Mouse (Mus musculus): ENCODE measurements around the gene Tfr2. TPM values are rescaled to one million over a fixed set of nuclear protein-coding genes. Genes with fewer than 3 reads are reported as not detected.

Gene Tfr2
- 2.2 and 4.7 TPM in 2 replicates for polyA plus RNA-seq (2015; fragmentation: Nextera tagmentation; extraction: Ambion mirVana)

GRCm38 (mm10) chr5:137569665-137570064, at the start of gene Tfr2:
Tfr2 (plus strand) TSS chr5:137569840.
- no peak within 1 kb of the TSS for H3K9ac ChIP-seq
- peak within 1 kb of the TSS; percentile 16; the same call in 1 of the 2 replicates for H3K4me2 ChIP-seq
- ATAC-seq (ENCODE audit: insufficient read depth, low FRiP score, low read depth): peak; percentile 77; the same call in 1 of the 2 replicates
- H3K36me3 ChIP-seq: no peaks in the 10 kb centered on the region
- no peak within 1 kb of the TSS for H3K4me3 ChIP-seq (replicated peaks)
- H3K27ac ChIP-seq: no peak within 1 kb of the TSS
- H3K4me1 ChIP-seq: peaks cover 6% of the 10 kb centered on the region; the same call in 1 of the 2 replicates
- H3K27me3 ChIP-seq (replicated peaks): peaks cover 7% of the 10 kb centered on the region; the same call in 1 of the 2 replicates
- H3K9me3 ChIP-seq: no peaks in the 10 kb centered on the region
- 29% methylated on average over 9 of the region's 9 CpGs for WGBS

DNA sequence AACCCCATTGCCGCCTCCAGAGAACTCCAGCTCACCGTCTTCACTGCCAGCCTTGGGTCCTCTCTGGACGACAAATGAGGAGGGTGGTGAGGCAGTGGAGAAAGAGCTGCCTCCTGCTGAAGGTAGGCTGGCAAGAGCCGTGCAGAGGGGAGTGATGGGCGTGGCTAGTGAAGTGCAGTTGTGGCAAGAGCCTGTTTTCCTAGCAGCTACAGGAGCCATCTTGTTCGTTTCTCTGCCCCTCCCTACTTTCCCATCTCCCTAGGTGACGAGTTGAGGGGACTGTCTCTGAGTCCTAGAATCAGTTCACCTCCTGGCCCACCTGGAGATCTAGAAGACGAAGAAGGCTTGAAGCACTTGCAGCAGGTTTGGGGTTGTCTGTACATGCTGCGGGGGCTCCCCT, 47.8 kb upstream of the Tfr2 start:
- Histone ChIP-seq H3K9ac (no peak overlapping the region), H3K27me3 (replicated peaks) (no peaks in the 10 kb centered on the region), H3K36me3 (peaks cover 72% of the 10 kb centered on the region), H3K4me3 (replicated peaks) (no peak overlapping the region), H3K27ac (no peak overlapping the region), H3K9me3 (no peaks in the 10 kb centered on the region), H3K4me1 (peaks cover 8% of the 10 kb centered on the region), H3K4me2 (no peak overlapping the region)
- 76% methylated on average over 9 of the region's 9 CpGs for WGBS
- ATAC-seq (ENCODE audit: insufficient read depth, low FRiP score, low read depth): no peak

GRCm38 (mm10) chr5:137522711-137523110, 46.9 kb upstream of the Tfr2 start:
- Histone ChIP-seq H3K27me3 (replicated peaks) (no peaks in the 10 kb centered on the region), H3K4me3 (replicated peaks) (no peak overlapping the region), H3K9me3 (no peaks in the 10 kb centered on the region), H3K27ac (no peak overlapping the region), H3K9ac (no peak overlapping the region), H3K36me3 (peaks cover 77% of the 10 kb centered on the region), H3K4me2 (no peak overlapping the region), H3K4me1 (peaks cover 8% of the 10 kb centered on the region)
- WGBS: 74% methylated on average over 11 of the region's 11 CpGs
- no peak for ATAC-seq (ENCODE audit: insufficient read depth, low FRiP score, low read depth)

DNA sequence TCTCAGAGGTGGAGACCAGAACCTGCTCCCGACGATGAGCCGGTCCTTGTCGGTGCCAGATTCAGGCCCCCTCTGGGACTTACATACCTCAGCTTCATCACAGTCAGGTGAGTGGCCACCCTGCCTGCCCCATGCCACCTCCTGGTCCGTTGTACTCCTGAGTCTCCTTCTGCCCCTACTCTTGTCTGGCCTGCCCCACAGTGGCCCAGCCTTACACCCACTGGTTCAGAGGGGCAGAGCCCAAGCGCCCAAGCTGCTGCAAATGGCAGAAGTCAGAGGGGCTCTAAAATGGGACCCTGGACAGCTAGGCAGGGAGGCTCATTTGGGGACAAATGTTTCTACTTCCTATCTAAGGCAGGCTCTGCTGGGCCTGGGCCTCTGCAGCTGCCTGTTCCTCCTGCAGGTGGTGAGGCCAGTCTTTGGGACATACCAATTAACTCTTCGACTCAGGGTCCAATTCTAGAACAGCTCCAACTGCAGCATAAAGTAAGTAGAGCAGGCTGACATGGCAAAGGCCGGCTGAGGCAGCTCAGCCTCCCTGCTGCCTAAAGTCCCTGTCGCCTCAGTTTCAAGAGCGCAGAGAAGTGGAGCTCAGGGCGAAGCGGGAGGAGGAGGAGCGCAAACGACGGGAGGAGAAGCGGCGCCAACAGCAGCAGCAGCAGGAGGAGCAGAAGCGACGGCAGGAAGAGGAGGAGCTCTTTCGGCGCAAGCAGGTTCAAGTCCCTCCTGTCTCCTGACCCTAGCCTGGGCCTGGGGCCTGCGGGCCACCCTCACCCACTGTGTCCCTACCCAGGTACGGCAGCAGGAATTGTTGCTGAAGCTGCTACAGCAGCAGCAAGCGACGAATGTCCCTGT, 46.0 kb upstream of the Tfr2 start:
- Histone ChIP-seq H3K4me1 (peaks cover 8% of the 10 kb centered on the region), H3K27me3 (replicated peaks) (no peaks in the 10 kb centered on the region), H3K9me3 (no peaks in the 10 kb centered on the region), H3K4me3 (replicated peaks) (no peak overlapping the region), H3K9ac (no peak overlapping the region), H3K27ac (no peak overlapping the region), H3K36me3 (peaks cover 84% of the 10 kb centered on the region), H3K4me2 (no peak overlapping the region)
- 78% methylated on average over 25 of the region's 25 CpGs for WGBS
- no peak for ATAC-seq (ENCODE audit: insufficient read depth, low FRiP score, low read depth)

GRCm38 (mm10) chr5:137524251-137524515, 45.5 kb upstream of the Tfr2 start:
- H3K27ac ChIP-seq: no peak overlapping the region
- H3K4me3 ChIP-seq (replicated peaks): no peak overlapping the region
- peaks cover 84% of the 10 kb centered on the region for H3K36me3 ChIP-seq
- H3K27me3 ChIP-seq (replicated peaks): no peaks in the 10 kb centered on the region
- H3K9me3 ChIP-seq: no peaks in the 10 kb centered on the region
- H3K4me1 ChIP-seq: peaks cover 8% of the 10 kb centered on the region
- H3K9ac ChIP-seq: no peak overlapping the region
- no peak for ATAC-seq (ENCODE audit: insufficient read depth, low FRiP score, low read depth)
- 86% methylated on average over 8 of the region's 8 CpGs for WGBS
- H3K4me2 ChIP-seq: no peak overlapping the region

- H3K4me3 ChIP-seq (replicated peaks): no peak overlapping the region
- ATAC-seq (ENCODE audit: insufficient read depth, low FRiP score, low read depth): no peak
- H3K4me1 ChIP-seq: peaks cover 13% of the 10 kb centered on the region
- H3K27me3 ChIP-seq (replicated peaks): no peaks in the 10 kb centered on the region
- H3K27ac ChIP-seq: no peak overlapping the region
- H3K36me3 ChIP-seq: peaks cover 84% of the 10 kb centered on the region
- no peaks in the 10 kb centered on the region for H3K9me3 ChIP-seq
- 83% methylated on average over 13 of the region's 13 CpGs for WGBS
- no peak overlapping the region for H3K9ac ChIP-seq
- no peak overlapping the region for H3K4me2 ChIP-seq
Measured at GRCm38 (mm10) chr5:137524671-137525070, 45.0 kb upstream of the Tfr2 start.

- no peak overlapping the region for H3K9ac ChIP-seq
- no peaks in the 10 kb centered on the region for H3K27me3 ChIP-seq (replicated peaks)
- WGBS: 72% methylated on average over 16 of the region's 16 CpGs
- H3K36me3 ChIP-seq: peaks cover 77% of the 10 kb centered on the region
- H3K27ac ChIP-seq: no peak overlapping the region
- H3K9me3 ChIP-seq: no peaks in the 10 kb centered on the region
- no peak overlapping the region for H3K4me2 ChIP-seq
- H3K4me1 ChIP-seq: peaks cover 22% of the 10 kb centered on the region
- no peak for ATAC-seq (ENCODE audit: insufficient read depth, low FRiP score, low read depth)
- H3K4me3 ChIP-seq (replicated peaks): no peak overlapping the region
Measured at GRCm38 (mm10) chr5:137525511-137525910, 44.1 kb upstream of the Tfr2 start.

- 34% methylated on average over 16 of the region's 16 CpGs for WGBS
- Histone ChIP-seq H3K9ac (no peak overlapping the region), H3K27me3 (replicated peaks) (no peaks in the 10 kb centered on the region), H3K4me2 (no peak overlapping the region), H3K4me3 (replicated peaks) (no peak overlapping the region), H3K27ac (peak overlapping the region; percentile 51), H3K4me1 (peaks cover 24% of the 10 kb centered on the region), H3K36me3 (peaks cover 69% of the 10 kb centered on the region), H3K9me3 (no peaks in the 10 kb centered on the region)
- no peak for ATAC-seq (ENCODE audit: insufficient read depth, low FRiP score, low read depth)
Measured at GRCm38 (mm10) chr5:137526192-137526936, 43.3 kb upstream of the Tfr2 start.

- 52% methylated on average over 1 of the region's 1 CpGs for WGBS
- Histone ChIP-seq H3K9ac (no peak overlapping the region), H3K4me2 (no peak overlapping the region), H3K4me1 (peaks cover 24% of the 10 kb centered on the region), H3K27ac (no peak overlapping the region), H3K27me3 (replicated peaks) (no peaks in the 10 kb centered on the region), H3K4me3 (replicated peaks) (no peak overlapping the region), H3K36me3 (peaks cover 59% of the 10 kb centered on the region), H3K9me3 (no peaks in the 10 kb centered on the region)
- no peak for ATAC-seq (ENCODE audit: insufficient read depth, low FRiP score, low read depth)
Measured at GRCm38 (mm10) chr5:137527413-137527812, 42.2 kb upstream of the Tfr2 start.

DNA sequence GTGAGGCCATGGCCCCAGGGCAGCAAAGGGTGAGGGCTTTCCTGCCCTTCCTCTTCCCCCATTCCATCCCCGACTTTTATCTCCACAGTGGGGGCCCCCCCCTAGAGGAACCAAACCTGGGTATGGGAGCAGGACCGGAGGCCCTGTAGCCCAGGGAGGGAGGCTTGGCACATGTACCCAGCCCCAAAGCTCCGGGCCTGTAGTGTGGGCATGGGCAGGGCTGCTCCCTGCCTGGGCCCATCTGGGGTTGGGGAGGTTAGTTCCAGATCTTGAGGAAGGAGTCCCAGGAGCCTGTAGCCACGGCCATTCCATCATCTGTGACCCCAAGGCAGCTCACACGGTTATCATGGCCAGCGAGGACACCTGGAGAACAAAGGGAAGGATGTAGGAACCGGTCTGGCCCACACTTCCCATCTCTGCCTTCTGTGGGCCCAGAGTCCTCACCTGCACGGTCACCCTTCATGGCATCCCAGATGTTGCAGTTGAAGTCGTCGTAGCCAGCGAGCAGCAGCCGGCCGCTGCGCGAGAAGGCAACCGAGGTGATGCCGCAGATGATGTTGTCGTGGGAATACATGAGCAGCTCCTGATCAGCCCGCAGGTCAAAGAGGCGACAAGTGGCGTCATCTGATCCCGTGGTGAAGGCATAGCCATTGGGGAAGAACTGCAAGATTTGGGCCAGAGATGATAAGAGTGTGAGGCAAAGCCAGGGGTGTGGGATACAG, 41.2 kb upstream of the Tfr2 start:
- 82% methylated on average over 22 of the region's 22 CpGs for WGBS
- Histone ChIP-seq H3K4me1 (peaks cover 24% of the 10 kb centered on the region), H3K27ac (no peak overlapping the region), H3K4me3 (replicated peaks) (no peak overlapping the region), H3K9me3 (no peaks in the 10 kb centered on the region), H3K27me3 (replicated peaks) (no peaks in the 10 kb centered on the region), H3K4me2 (no peak overlapping the region), H3K9ac (no peak overlapping the region), H3K36me3 (peaks cover 49% of the 10 kb centered on the region)
- ATAC-seq (ENCODE audit: insufficient read depth, low FRiP score, low read depth): no peak

- Histone ChIP-seq H3K9me3 (no peaks in the 10 kb centered on the region), H3K9ac (no peak overlapping the region), H3K4me3 (replicated peaks) (no peak overlapping the region), H3K36me3 (peaks cover 39% of the 10 kb centered on the region), H3K4me2 (no peak overlapping the region), H3K4me1 (peaks cover 24% of the 10 kb centered on the region), H3K27ac (no peak overlapping the region), H3K27me3 (replicated peaks) (no peaks in the 10 kb centered on the region)
- WGBS: 73% methylated on average over 15 of the region's 15 CpGs
- no peak for ATAC-seq (ENCODE audit: insufficient read depth, low FRiP score, low read depth)
Measured at GRCm38 (mm10) chr5:137529221-137529995, 40.2 kb upstream of the Tfr2 start.

Data from stomach, embryonic 15.5 days (tissue).